Mouse (Mus musculus): ENCODE results near the gene Ppp1r9b. TPM values are rescaled to one million over a fixed set of nuclear protein-coding genes. Genes with fewer than 3 reads are reported as not detected.

Gene Ppp1r9b
- polyA plus RNA-seq, 1 experiment from 2014 or later: 27.9 TPM

DNA sequence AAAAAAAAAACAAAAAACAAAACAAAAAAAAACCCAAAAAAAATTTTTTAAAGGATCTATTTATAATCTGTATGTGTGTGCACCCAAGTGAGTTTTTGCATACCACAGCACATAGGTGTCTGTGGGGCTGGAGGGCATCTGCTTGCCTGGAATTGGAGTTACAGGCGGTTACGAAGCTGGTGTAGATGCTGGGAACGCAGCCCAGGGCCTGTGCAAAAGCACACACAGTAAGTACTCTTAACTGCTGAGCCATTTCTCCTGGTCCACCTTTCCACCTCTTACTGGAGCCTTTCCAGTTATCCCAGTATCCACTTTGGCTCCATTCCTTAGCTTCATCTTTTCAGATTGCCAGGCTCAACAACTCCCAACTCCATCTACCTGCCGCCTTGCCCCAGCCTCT lies 52.2 kb downstream of the Ppp1r9b start:
- no peak for DNase-seq (ENCODE audit: low spot score)

DNA sequence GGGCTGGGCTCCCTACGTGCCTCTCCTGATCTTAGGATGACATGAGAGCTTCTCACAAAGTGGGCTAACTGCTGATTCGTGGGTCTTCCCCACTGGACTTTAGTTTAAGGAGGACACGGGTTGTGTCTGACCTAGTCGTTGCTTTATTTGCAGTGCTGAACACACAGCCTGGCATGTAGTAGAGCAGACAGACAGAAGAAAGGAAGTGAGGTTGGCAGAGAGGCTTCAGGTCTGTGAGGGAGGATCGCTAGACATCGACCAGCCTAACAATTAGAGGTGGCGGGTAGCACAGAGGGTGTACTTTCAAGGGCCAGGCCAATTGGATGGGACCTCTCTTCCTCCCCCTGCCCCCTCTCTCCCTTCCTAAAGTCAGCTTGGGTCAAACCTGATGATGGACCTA lies 52.8 kb downstream of the Ppp1r9b start:
- no peak for DNase-seq (ENCODE audit: low spot score)

DNA sequence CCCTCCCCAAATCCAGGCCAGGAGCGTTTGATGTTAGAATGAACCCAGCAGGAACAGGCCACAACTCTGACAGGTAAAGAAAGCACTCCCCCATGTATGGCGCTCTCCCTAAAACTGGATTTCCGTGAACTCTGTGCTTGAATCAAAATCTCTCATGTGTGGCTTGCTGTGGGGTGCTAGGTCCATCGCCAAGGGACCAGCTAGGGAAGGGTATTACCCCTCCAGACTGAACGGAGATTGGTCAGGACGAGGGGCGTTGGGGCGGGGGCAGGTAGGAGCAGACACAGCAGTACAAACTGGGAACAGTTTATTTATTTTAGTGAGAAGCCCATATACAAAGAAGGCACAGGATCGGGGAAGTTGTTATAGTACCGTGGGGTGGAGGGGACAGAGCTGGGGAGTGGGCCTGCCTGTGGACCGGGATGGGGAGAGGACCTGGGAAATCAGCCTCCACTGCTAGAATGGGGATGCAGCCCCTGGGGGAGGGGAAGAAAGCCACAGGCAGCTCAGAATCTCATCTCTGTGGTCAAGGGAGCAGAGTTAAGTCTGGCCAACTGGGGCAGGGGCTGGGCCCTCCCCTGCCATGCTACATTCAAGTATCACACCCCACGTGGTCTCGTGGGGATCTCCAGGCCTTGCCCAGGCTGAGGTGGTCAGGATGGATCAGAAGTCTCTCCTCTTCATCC lies 53.5 kb downstream of the Ppp1r9b start:
- no peak for DNase-seq (ENCODE audit: low spot score)

DNA sequence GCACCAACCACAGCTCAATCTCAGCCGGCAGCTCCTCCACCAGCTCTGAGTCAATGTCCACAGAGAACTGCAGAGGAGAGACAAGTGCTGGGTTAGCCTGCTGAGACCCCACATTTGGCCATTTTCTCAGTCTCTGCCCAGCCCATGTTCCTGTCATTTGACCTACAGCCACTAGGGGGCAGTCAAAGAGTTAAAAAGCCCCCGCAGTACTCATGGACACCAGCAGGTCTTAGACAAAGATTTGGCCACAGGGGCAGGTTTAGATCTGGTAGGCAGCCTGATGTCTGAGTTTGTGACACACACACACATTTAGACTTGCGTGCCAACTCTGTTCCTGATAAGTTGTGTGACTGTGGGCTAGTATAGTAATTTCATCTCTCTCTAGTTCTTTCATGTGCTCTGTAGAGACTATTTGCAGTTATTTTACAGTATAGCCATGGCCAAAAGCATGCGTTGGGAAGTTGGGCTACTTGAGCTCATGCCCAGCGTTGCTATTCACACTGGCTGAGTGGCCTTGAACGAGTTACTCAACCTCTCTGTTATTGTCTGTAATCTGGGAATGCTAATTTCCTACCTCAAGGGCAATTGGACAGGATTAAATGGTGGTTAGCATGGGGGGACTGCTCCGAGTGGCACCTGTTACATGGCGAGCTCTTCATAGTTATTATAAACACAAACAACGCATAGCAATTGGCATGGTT lies 56.3 kb downstream of the Ppp1r9b start:
- DNase-seq (ENCODE audit: low spot score): peak; percentile 80

DNA sequence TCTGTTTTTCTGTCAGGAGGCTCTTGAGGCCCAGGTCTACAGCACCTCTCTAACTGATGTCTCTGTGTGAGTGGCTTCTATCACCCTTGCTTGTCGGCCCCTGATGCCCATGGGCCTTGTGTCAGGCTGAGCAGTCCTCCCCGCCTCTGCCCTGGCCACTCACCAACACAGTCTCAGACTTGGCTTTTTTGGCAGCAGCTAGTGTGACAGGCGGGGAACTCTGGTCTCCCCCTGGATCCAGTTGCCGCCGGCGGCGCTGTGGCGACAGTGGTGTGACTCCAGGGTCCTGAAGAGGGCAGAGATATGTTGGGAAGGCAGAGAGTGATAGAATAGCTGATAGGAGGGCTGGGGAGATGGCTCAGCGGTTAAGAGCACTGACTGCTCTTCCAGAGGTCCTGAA lies 62.2 kb downstream of the Ppp1r9b start:
- no peak for DNase-seq (ENCODE audit: low spot score)

Other genes starting within 250 kb of the Ppp1r9b start
- gene Cdc34b, start 249.3 kb upstream of the Ppp1r9b start, polyA plus RNA-seq (2015; fragmentation: Nextera tagmentation; extraction: Ambion mirVana): 0.12 TPM in 1 of 2 replicates, not detected in the other
- gene Tmem92, start 208.3 kb upstream of the Ppp1r9b start, polyA plus RNA-seq (2015; fragmentation: Nextera tagmentation; extraction: Ambion mirVana): 0.18 and 0.21 TPM in 2 replicates
- gene Col1a1, start 54.8 kb upstream of the Ppp1r9b start, polyA plus RNA-seq (2015; fragmentation: Nextera tagmentation; extraction: Ambion mirVana): 64.3 and 68.9 TPM in 2 replicates
- not detected in 2 replicates for gene Hils1, start 23.4 kb upstream of the Ppp1r9b start, polyA plus RNA-seq (2015; fragmentation: Nextera tagmentation; extraction: Ambion mirVana)
- gene Sgca, start 14.7 kb upstream of the Ppp1r9b start, polyA plus RNA-seq (2015; fragmentation: Nextera tagmentation; extraction: Ambion mirVana): 0.22 and 0.30 TPM in 2 replicates
- 6.7 and 7.0 TPM in 2 replicates for gene Samd14, start 18.8 kb downstream of the Ppp1r9b start, polyA plus RNA-seq (2015; fragmentation: Nextera tagmentation; extraction: Ambion mirVana)
- gene Pdk2, start 50.3 kb downstream of the Ppp1r9b start, polyA plus RNA-seq (2015; fragmentation: Nextera tagmentation; extraction: Ambion mirVana): 13.0 and 13.9 TPM in 2 replicates
- gene Itga3, start 85.8 kb downstream of the Ppp1r9b start, polyA plus RNA-seq (2015; fragmentation: Nextera tagmentation; extraction: Ambion mirVana): 6.2 and 7.0 TPM in 2 replicates
- 0.33 and 0.45 TPM in 2 replicates for gene Dlx3, start 129.1 kb downstream of the Ppp1r9b start, polyA plus RNA-seq (2015; fragmentation: Nextera tagmentation; extraction: Ambion mirVana)
- 0.17 and 0.21 TPM in 2 replicates for gene Dlx4, start 155.2 kb downstream of the Ppp1r9b start, polyA plus RNA-seq (2015; fragmentation: Nextera tagmentation; extraction: Ambion mirVana)